Mouse (Mus musculus) testis, adult 2 months (tissue): ENCODE measurements at regions not wholly inside any gene's neighbourhood (a gene's known extent, or its start where the extent isn't known, plus 50 kb on each side); places are given as distances from the start of the nearest gene placed in this dataset.

ENCODE experiments used
- H3K27ac ChIP-seq: fragments of 200-500 bp; 2 replicates; pipeline ENCODE4 v1.5.1; 2012; ENCODE audit warnings: low read depth, low read length; ENCODE audit not compliant: control insufficient read depth, insufficient read depth
- H3K27me3 ChIP-seq: fragments of 200-500 bp; 2 replicates; pipeline ENCODE4 v1.6.1; 2012; ENCODE audit warnings: mild to moderate bottlenecking, low read length, moderate library complexity; ENCODE audit not compliant: control insufficient read depth, insufficient read depth
- H3K36me3 ChIP-seq: fragments of 200-500 bp; 2 replicates; pipeline ENCODE4 v1.6.1; 2012; ENCODE audit warnings: mild to moderate bottlenecking, low read length; ENCODE audit not compliant: control insufficient read depth, insufficient read depth
- H3K4me1 ChIP-seq: fragments of 200-500 bp; 2 replicates; pipeline ENCODE4 v1.6.1; 2012; ENCODE audit warnings: low read length; ENCODE audit not compliant: control insufficient read depth, insufficient read depth
- H3K4me3 ChIP-seq: fragments of 200-500 bp; 2 replicates; pipeline ENCODE4 v1.5.1; 2012; ENCODE audit warnings: low read depth, mild to moderate bottlenecking, low read length, moderate library complexity, mixed read lengths; ENCODE audit not compliant: control insufficient read depth
- CTCF ChIP-seq: fragments of 200-500 bp; IDR thresholded peaks from 2 replicates; pipeline ENCODE4 v1.5.1; 2012; ENCODE audit warnings: low read depth, mild to moderate bottlenecking, inconsistent platforms, low read length, moderate library complexity; ENCODE audit not compliant: control insufficient read depth, insufficient read depth, insufficient replicate concordance
- POLR2A ChIP-seq: fragments of 200-500 bp; IDR thresholded peaks from 2 replicates; pipeline ENCODE4 v1.6.1; 2012; ENCODE audit warnings: low read depth, mild to moderate bottlenecking, inconsistent platforms, low read length, moderate library complexity; ENCODE audit not compliant: control insufficient read depth

- Histone ChIP-seq H3K4me1 (0 out of 2 replicates have a peak, but pooled peaks cover 2% of the 10 kb centered on the region), H3K27ac (no peak overlapping the region), H3K27me3 (no peaks in the 10 kb centered on the region), H3K36me3 (no peaks in the 10 kb centered on the region), H3K4me3 (no peak overlapping the region)
- TF ChIP-seq CTCF (no peak), POLR2A (no peak)
These were observed 52.7 kb upstream of the Gm21915 start for GRCm38 (mm10) chr9:40617676-40618062.

DNA sequence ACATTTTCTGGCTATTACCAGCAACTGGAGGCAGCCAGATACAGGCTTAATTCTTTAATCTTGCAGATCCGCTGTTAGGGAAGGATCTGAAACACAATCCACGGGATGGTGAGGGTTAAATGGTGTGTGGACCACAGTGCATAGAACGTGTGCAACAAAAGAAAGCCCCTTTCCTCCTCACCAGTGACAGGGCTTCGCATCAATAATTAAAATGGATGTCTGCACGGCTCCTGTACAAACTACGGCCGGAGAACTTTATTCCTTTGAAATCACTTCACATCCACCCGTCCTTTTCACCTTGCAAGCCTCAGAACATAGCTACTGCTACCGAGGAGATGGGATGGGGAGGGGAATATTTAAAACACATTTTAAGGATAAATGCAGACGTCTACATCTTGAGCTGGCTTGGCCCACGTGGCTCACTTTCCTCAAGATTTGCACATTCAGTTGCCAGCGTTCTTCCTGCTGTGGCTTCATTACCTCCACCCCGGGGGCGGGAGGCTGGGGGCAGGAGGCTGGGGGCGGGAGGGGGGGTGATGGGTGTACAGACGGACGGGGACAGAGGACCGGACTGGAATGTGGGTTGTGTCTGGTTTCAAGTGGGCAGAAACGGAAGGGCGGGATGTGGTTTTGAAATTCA lies 53.3 kb upstream of the Gm21915 start:
- TF ChIP-seq POLR2A (no peak), CTCF (no peak)
- no peaks in the 10 kb centered on the region for H3K36me3 ChIP-seq
- no peak overlapping the region for H3K27ac ChIP-seq
- H3K27me3 ChIP-seq: no peaks in the 10 kb centered on the region
- 0 out of 2 replicates have a peak, but pooled peaks cover 2% of the 10 kb centered on the region for H3K4me1 ChIP-seq
- no peak overlapping the region for H3K4me3 ChIP-seq

DNA sequence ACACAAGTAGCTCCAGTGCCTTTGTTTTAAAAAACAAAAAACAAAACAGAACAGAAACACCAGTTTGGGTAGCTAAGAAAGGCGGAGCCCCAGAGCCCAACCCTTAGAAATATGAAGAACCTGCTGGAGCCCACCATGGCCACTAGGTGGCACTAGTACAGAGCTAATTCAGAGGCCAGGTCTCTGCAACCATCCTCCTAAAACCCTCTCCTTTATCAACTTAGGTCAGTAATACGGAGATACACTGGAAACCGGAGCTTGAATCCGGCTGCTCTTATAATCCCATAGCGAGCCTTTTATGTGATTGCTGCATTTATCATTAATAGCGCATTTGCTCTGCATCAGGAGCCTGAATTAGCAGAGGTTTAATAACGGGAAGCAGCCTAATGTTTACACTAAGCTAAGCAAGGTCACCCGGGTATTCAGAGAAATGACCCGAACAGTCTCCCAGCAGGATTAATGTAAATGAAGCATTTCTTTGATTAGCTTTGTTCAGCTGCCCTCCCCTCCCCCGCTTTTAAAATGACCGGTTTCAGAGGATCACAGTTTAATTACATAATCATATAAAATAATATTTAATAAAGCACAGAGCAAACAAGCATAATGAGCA lies 53.9 kb upstream of the Gm21915 start:
- H3K27ac ChIP-seq: no peak overlapping the region
- TF ChIP-seq CTCF: peak; percentile 53; the same call in 1 of the 2 replicates
- TF ChIP-seq POLR2A: no peak
- 0 out of 2 replicates have a peak, but pooled peaks cover 2% of the 10 kb centered on the region for H3K4me1 ChIP-seq

DNA sequence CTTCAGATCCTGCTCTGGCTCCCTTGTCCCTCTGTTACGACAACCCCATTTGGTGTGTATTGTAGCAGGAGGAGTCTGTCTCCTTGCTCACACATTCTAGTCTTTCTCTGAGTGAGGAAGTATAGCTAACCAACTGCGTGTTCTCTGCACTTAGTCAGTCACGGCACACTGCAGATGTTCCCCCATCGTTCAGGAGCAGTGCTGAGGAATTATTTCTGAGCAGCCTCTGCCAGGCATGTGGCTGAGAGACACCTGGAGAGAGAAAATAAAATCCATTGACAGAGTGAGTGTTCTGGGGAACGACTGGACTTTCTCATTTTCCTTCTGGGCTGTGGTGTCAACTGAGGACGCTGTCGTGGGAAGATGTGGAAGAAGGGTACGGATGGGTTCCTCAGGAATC lies 54.5 kb upstream of the Gm21915 start:
- 0 out of 2 replicates have a peak, but pooled peaks cover 2% of the 10 kb centered on the region for H3K4me1 ChIP-seq
- no peak overlapping the region for H3K27ac ChIP-seq
- no peak overlapping the region for H3K4me3 ChIP-seq
- H3K36me3 ChIP-seq: no peaks in the 10 kb centered on the region
- no peaks in the 10 kb centered on the region for H3K27me3 ChIP-seq
- TF ChIP-seq POLR2A: no peak

More for the DNA sequence above, 53.9 kb upstream of the Gm21915 start:
- no peaks in the 10 kb centered on the region for H3K27me3 ChIP-seq
- no peaks in the 10 kb centered on the region for H3K36me3 ChIP-seq
- H3K4me3 ChIP-seq: no peak overlapping the region

DNA sequence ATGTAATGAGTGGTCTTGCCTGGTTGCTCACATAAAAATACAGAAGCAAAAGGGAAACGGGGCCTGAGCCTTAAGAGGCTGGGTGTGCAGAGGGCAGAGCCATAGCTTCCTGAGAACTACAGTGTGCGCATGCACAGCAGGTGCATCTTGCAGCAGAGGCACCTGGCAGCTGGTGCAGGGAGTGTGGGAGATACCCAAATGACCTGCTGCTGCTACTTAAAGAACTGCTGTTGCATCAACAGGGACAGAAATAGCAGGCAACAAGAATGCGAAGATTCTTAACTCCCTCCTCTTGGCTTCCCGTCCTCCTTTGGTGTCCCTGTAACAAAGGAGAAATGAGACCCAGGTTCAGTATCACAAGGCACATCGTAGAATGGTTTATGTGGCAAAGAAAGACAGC lies 56.3 kb upstream of the Gm21915 start:
- TF ChIP-seq CTCF: no peak
- TF ChIP-seq POLR2A: no peak
- Histone ChIP-seq H3K36me3 (no peaks in the 10 kb centered on the region), H3K27me3 (no peaks in the 10 kb centered on the region), H3K4me1 (0 out of 2 replicates have a peak, but pooled peaks cover 2% of the 10 kb centered on the region), H3K27ac (no peak overlapping the region), H3K4me3 (no peak overlapping the region)

DNA sequence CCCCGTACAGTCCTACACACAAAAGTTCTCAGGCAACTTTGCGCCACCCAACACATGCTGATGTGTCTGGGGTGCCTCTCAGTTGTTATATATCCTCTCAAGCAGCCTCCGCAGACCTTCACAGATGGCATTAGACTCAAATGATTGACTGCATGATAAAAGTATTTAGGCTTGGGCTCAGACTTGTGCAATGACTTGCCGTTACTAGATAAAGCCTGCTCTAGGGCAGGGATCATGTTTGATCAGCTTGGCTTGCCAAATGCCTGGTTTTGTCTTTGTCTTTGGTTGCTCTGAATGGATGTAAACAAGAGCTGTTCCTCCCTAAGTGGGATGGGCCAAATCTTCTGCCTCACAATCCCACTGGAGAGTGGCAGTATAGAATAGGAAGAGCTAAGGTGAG lies 57.2 kb upstream of the Gm21915 start:
- 0 out of 2 replicates have a peak, but pooled peaks cover 2% of the 10 kb centered on the region for H3K4me1 ChIP-seq
- H3K27me3 ChIP-seq: no peaks in the 10 kb centered on the region
- TF ChIP-seq CTCF (no peak), POLR2A (no peak)
- no peak overlapping the region for H3K27ac ChIP-seq
- H3K36me3 ChIP-seq: no peaks in the 10 kb centered on the region
- H3K4me3 ChIP-seq: no peak overlapping the region

DNA sequence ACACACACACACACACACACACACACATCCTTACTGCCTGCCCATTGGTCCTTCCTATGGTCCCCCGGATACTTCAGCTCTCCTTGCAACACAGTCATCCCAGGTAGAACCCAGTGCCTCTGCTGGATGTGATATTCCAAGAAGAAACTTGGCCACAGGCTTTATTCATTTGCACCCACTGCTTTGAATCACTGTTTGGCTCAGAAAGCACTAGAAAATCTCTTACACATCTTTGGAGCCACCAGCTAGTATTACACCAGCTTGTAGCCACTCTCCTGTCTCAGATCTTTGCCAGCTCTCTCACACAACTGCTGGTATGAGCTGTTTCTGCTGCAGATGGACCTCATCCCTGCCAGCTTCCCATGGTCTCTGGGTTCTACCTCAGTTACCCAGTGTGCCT lies 57.7 kb upstream of the Gm21915 start:
- H3K36me3 ChIP-seq: no peaks in the 10 kb centered on the region
- no peak overlapping the region for H3K27ac ChIP-seq
- H3K4me3 ChIP-seq: no peak overlapping the region
- H3K4me1 ChIP-seq: peaks cover 5% of the 10 kb centered on the region
- TF ChIP-seq CTCF (no peak), POLR2A (no peak)
- no peaks in the 10 kb centered on the region for H3K27me3 ChIP-seq

- H3K27me3 ChIP-seq: no peaks in the 10 kb centered on the region
- no peaks in the 10 kb centered on the region for H3K36me3 ChIP-seq
- TF ChIP-seq POLR2A (no peak), CTCF (no peak)
- no peak overlapping the region for H3K4me3 ChIP-seq
- H3K4me1 ChIP-seq: peaks cover 5% of the 10 kb centered on the region
- H3K27ac ChIP-seq: no peak overlapping the region
These were observed 58.1 kb upstream of the Gm21915 start for GRCm38 (mm10) chr9:40612312-40612711.
